Mouse (Mus musculus) lung, postnatal 0 days (tissue): Measurements from ENCODE around the gene S1pr1. TPM values are rescaled to one million over a fixed set of nuclear protein-coding genes. Genes with fewer than 3 reads are reported as not detected.

Experiments used
- ATAC-seq: fragments of 200-750 bp; cut with Nextera tagmentation; 2 replicates; pipeline ENCODE4 v1.8.0; 2017; ENCODE audit warnings: moderate library complexity
- DNase-seq: peaks from one replicate; pipeline ENCODE4 v3.0.0-alpha.2; 2016; ENCODE audit warnings: low spot score
- H3K27ac ChIP-seq: fragments of 300-500 bp; sonication (generic); 2 replicates; pipeline ENCODE4 v1.5.1; 2014; ENCODE audit warnings: antibody characterized with exemption, mild to moderate bottlenecking, low read length, mixed read lengths
- H3K27me3 ChIP-seq: fragments of 300-500 bp; sonication (generic); replicated peaks from 2 replicates; pipeline ENCODE4 v1.6.1; 2014; ENCODE audit warnings: low read length, mixed read lengths; ENCODE audit not compliant: insufficient read depth
- H3K36me3 ChIP-seq: fragments of 300-500 bp; sonication (generic); 2 replicates; pipeline ENCODE4 v1.6.1; 2014; ENCODE audit warnings: low read length, mixed read lengths; ENCODE audit not compliant: insufficient read depth
- H3K4me1 ChIP-seq: fragments of 300-500 bp; sonication (generic); 2 replicates; pipeline ENCODE4 v1.6.1; 2014; ENCODE audit warnings: antibody characterized with exemption, low read depth, low read length, mixed read lengths; ENCODE audit not compliant: insufficient read depth
- H3K4me2 ChIP-seq: fragments of 300-500 bp; sonication (generic); replicated peaks from 2 replicates; pipeline ENCODE4 v1.6.1; 2014; ENCODE audit warnings: low read depth, mild to moderate bottlenecking, low read length, moderate library complexity, mixed read lengths
- H3K4me3 ChIP-seq: fragments of 300-500 bp; sonication (generic); 2 replicates; pipeline ENCODE4 v1.5.1; 2014; ENCODE audit warnings: low read depth, low read length
- H3K9ac ChIP-seq: fragments of 300-500 bp; sonication (generic); replicated peaks from 2 replicates; pipeline ENCODE4 v1.6.1; 2014; ENCODE audit warnings: low read depth, mild to moderate bottlenecking
- H3K9me3 ChIP-seq: fragments of 300-500 bp; sonication (generic); 2 replicates; pipeline ENCODE4 v1.6.1; 2016; ENCODE audit warnings: low read length, mixed read lengths
- CTCF ChIP-seq: IDR thresholded peaks from 2 replicates; pipeline ENCODE4 v1.5.1; 2016; ENCODE audit warnings: antibody characterized with exemption, mild to moderate bottlenecking
- EP300 ChIP-seq: IDR thresholded peaks from 2 replicates; pipeline ENCODE4 v1.6.1; 2016; ENCODE audit warnings: antibody characterized with exemption, mild to moderate bottlenecking, control low read depth
- WGBS: fragments of 180-500 bp; shearing (Covaris S2); extraction: QIAGEN DNeasy Blood & Tissue Kit; methylation state at CpG from one replicate; pipeline ENCODE4 v1.1.7; 2014; 5-methylcytosine and 5-hydroxymethylcytosine counted together
- polyA plus RNA-seq: library from polyadenylated mRNA; unstranded; fragments of >200 nt; fragmentation: Nextera tagmentation; extraction: Ambion mirVana; gene quantifications from 2 replicates; pipeline ENCODE4 v1.2.1, GENCODE M21; 2015

S1pr1 gene
- polyA plus RNA-seq = 93.0 and 100 TPM in 2 replicates

DNA sequence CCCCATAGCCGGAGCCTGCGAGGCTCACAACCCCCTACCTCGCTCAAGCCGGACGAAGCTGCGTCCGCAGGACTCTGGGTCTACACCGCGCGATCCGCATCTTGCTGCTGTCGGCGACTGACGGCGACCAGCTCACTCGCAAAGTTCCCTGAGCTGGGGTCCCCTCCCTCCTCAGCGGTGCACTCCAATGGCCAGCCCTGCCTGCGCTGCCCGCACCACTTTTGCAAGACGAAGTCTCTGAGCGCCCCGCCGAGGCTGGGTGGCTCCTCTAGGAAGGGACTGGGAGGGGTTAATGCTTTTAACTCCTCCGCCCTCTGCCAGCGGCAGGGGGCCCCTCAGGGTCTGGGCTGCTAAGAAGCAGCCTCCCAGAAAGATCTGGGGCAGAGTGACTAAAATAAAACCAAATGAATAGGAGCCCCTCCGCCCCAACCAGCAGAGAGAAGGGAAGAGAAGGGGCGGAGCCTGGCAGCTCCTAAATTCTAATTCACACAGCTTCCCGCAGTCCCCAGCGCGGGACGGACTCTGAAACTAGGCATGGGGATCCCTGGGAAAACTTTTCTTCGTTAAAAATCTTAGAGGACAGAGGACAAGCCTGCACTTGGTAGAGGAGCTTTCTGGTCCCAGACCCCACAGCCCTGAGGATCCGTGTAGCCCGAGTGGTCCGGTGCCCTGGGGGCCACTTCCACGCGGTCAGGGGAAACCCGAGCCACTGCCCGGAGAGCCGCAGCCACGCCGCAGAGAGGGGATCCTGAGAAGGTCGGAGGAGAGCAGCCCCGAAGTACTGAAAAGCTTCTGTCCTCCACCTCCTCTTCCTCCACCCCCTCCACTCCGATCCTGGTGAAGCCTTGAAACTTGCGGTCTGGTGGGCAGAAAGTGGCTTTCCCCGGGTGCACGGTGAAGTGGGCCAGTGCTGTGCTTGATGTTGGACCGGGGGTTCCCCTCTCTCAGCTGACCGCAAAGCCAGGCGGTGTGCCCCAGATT, at the start of gene S1pr1:
S1pr1 (minus strand) TSS at position 402 of the 981 bp plus-strand sequence.
- TF ChIP-seq EP300 = peak; percentile 56
- TF ChIP-seq CTCF = peak; percentile 54
- H3K4me3 ChIP-seq = peak within 1 kb of the TSS; percentile 53
- H3K9me3 ChIP-seq = no peaks in the 10 kb centered on the region
- peak within 1 kb of the TSS; percentile 76 for H3K9ac ChIP-seq
- H3K27ac ChIP-seq = peak within 1 kb of the TSS; percentile 81
- H3K36me3 ChIP-seq = peaks cover 6% of the 10 kb centered on the region; the same call in 1 of the 2 replicates
- H3K27me3 ChIP-seq = no peaks in the 10 kb centered on the region
- WGBS = 1% methylated on average over 50 of the region's 51 CpGs
- ATAC-seq = peak; percentile 89
- H3K4me2 ChIP-seq = peak within 1 kb of the TSS; percentile 74
- peak; percentile 91 for DNase-seq
- no peaks in the 10 kb centered on the region for H3K4me1 ChIP-seq

DNA sequence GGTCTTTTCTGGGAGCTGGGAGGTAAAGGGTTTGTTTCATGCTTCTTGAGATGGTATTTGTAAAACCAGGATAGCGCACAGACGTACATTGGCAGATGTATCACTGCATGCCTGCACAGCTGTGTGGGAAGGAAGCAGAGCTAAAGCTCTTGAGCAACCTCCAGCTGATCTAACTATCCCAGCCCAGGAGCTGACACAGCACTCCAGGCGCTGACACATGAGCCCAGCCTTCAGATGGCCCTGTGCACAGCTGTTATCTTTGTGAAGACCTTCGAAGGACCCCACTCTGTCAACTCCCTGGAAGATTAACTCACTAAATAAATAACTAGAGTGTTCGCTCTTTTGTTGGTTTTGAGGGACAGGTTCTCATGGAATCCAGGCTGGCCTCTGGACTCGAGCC, 48.4 kb upstream of the S1pr1 start:
- DNase-seq = peak; percentile 79
- Histone ChIP-seq H3K4me1 (0 out of 2 replicates have a peak, but pooled peaks cover 5% of the 10 kb centered on the region), H3K4me3 (no peak overlapping the region), H3K27ac (peak overlapping the region; percentile 44; the same call in 1 of the 2 replicates), H3K9me3 (no peaks in the 10 kb centered on the region), H3K4me2 (no peak overlapping the region), H3K36me3 (no peaks in the 10 kb centered on the region), H3K27me3 (no peaks in the 10 kb centered on the region), H3K9ac (no peak overlapping the region)
- ATAC-seq = peak; percentile 78
- WGBS = 15% methylated on average over 6 of the region's 6 CpGs
- no peak for TF ChIP-seq EP300
- no peak for TF ChIP-seq CTCF

DNA sequence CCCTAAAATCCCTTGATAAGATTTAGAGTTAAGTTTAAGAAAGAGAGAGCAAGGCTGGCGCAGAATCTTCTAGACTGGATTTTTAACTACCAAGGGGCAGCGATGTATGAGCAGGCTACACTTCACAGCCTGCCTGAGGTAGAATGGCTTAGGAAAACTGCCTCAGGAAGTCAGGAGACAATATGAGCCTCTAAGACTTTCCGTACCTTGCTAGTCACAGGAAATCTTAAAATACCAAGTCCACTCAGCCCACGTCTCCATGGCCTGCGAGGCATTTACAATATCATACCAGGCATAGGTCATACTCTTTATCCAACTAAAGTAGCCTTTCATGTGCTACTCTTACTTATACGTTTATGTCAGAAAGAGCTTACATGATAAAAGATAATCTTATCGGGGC, 48.0 kb upstream of the S1pr1 start:
- 0 out of 2 replicates have a peak, but pooled peaks cover 5% of the 10 kb centered on the region for H3K4me1 ChIP-seq
- H3K27ac ChIP-seq = peak overlapping the region; percentile 44
- ATAC-seq (peak; percentile 25; the same call in 1 of the 2 replicates), DNase-seq (no peak)
- H3K9ac ChIP-seq = no peak overlapping the region
- TF ChIP-seq EP300 (no peak), CTCF (no peak)
- 41% methylated on average over 7 of the region's 7 CpGs for WGBS
- H3K4me2 ChIP-seq = no peak overlapping the region
- H3K4me3 ChIP-seq = no peak overlapping the region
- H3K9me3 ChIP-seq = no peaks in the 10 kb centered on the region
- no peaks in the 10 kb centered on the region for H3K27me3 ChIP-seq
- H3K36me3 ChIP-seq = no peaks in the 10 kb centered on the region

DNA sequence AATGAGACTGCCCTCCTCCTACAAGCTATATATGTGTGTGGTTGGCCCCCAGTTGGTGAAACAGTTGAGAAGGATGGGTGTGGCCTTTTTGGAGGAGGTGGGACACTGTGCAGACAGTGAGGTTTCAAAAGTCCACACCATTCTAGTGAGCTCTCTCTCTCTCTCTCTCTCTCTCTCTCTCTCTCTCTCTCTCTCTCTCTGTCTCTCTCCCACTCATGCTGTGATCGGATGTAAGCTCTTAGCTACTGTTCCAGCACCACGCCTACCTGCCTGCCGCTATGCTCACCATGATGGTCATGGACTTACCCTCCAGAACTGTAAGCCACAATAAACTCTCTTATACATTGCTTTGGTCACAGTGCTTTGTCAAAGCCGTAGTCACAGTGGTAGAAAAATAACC, 44.8 kb upstream of the S1pr1 start:
- Histone ChIP-seq H3K27ac (no peak overlapping the region), H3K9me3 (no peaks in the 10 kb centered on the region), H3K4me3 (no peak overlapping the region), H3K4me2 (no peak overlapping the region), H3K27me3 (no peaks in the 10 kb centered on the region), H3K9ac (no peak overlapping the region), H3K36me3 (no peaks in the 10 kb centered on the region), H3K4me1 (0 out of 2 replicates have a peak, but pooled peaks cover 5% of the 10 kb centered on the region)
- ATAC-seq (no peak), DNase-seq (no peak)
- WGBS = 92% methylated on average over 4 of the region's 4 CpGs
- no peak for TF ChIP-seq CTCF
- TF ChIP-seq EP300 = no peak

DNA sequence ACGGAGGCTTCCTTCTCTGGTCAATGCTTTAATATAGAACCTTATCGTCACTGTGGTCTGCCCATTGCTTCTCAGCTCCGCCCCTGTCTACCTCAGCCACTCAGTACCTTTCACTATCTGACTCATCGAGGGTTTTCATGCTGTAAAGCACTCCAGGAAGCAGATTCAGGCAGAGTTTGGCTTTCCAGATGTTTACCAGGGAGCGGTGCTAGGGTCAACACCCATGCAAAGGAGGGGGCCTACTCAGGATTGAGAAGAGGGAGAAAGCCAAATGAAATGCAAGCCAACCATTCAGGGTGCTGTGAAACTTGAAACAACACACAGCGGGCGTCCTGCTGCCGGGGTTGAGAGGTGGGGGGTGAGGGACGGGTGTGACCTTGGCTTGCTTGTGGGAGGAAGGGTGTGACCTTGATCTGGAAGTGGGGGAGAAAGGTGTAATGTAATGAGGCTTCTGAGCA, 43.6 kb upstream of the S1pr1 start:
- H3K4me3 ChIP-seq = no peak overlapping the region
- H3K27ac ChIP-seq = no peak overlapping the region

DNA sequence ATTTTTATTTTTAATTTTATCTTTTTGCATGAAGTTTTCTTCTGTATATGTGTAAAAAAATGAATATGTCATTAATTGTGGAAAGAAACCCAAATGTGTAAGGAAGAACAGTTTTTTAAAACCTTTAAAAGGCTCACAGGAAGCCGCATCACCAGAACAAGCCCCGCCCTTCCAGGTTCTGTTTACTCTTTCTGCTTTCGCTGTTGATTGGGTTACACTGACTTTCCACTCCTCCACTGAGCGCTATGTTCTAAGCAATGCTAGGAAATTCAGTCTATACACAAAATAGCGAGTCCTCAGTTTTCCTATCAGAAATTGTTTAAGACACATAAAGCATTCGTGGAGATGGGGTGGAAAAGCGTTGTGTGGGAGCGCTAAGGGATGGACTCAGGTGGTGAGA, 39.6 kb upstream of the S1pr1 start:
- no peak for DNase-seq
- Histone ChIP-seq H3K9me3 (no peaks in the 10 kb centered on the region), H3K9ac (no peak overlapping the region), H3K4me2 (no peak overlapping the region), H3K4me3 (no peak overlapping the region), H3K27ac (no peak overlapping the region), H3K4me1 (0 out of 2 replicates have a peak, but pooled peaks cover 5% of the 10 kb centered on the region), H3K36me3 (no peaks in the 10 kb centered on the region), H3K27me3 (no peaks in the 10 kb centered on the region)
- 43% methylated on average over 8 of the region's 8 CpGs for WGBS
- no peak for ATAC-seq
- TF ChIP-seq CTCF = no peak
- no peak for TF ChIP-seq EP300

More for the DNA sequence above, 43.6 kb upstream of the S1pr1 start:
- Histone ChIP-seq H3K9ac (no peak overlapping the region), H3K9me3 (no peaks in the 10 kb centered on the region), H3K36me3 (no peaks in the 10 kb centered on the region), H3K27me3 (no peaks in the 10 kb centered on the region), H3K4me1 (0 out of 2 replicates have a peak, but pooled peaks cover 5% of the 10 kb centered on the region), H3K4me2 (peak overlapping the region; percentile 46)
- peak; percentile 63 for DNase-seq
- 7% methylated on average over 9 of the region's 9 CpGs for WGBS
- ATAC-seq = peak; percentile 72
- TF ChIP-seq CTCF (no peak), EP300 (0 out of 2 replicates have a peak, but pooled peaks have one; percentile 20)
